Mouse (Mus musculus) urinary bladder, postnatal 14 days (tissue): ENCODE measurements around the gene Cacng5.
A peak's percentile ranks its signal among the peaks of the same experiment; 100 is the strongest.

Source experiments
- DNase-seq: peaks from one replicate; pipeline ENCODE4 v3.0.0; 2021; ENCODE audit warnings: low spot score

Cacng5 gene

DNA sequence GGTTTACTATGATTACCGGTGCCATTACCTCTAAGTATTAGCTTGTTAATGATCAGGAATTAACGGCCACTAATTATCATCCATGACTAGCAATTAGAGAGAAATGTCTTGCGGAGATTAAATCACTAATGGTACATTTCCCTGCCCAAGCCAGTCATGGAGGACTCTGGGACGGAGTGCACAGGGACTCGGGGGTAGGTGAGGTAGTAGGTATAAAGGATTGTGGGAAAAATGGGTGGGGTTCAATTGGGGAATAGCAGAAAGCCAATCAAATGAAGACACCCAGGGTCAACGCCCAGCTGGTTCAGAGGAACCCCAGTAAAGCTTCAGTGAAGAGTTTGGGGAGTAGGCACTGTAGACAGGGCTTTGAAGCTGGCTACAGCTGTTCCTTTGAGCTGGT lies 27.5 kb downstream of the Cacng5 start:
- no peak for DNase-seq

DNA sequence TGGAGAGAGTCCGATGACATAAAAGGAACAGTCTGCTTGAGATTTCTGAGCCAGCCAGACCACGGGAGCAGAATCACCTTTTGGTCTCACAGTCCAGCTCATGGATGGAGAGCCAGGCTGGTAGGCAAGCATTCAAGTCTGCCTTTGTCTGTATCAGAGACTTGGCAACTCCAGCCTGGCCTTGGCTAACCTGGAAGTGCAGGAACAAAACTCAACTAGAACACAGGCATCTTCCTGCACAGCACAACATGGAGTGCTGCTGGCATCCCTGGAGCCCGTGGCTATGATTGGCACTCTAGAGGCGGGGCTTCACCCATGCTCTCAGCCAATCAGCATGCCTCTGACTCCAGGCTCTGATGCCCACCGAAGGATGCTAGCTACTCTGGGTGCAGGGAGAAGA lies 38.0 kb downstream of the Cacng5 start:
- no peak for DNase-seq

GRCm38 (mm10) chr11:107875861-107876494 lies 38.9 kb downstream of the Cacng5 start:
- no peak for DNase-seq

DNA sequence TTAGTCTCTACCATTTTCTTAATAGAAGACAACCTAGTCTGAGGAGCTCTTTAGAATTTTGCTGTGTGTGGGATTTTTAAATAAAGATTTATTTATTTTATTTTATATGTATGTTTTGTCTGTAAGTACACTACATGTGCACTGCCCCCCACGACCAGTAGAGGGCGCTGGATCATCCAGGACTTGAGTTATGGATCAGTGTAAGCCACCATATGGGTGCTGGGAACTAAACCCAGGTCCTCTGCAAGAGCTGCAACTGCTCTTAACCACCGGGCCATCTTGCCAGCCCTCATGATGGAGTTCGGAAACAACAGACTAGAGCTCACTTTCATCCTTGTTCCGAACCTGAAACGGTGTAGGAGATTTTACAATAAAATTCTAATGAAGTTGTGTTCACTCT lies 42.1 kb downstream of the Cacng5 start:
- DNase-seq, result no peak

DNA sequence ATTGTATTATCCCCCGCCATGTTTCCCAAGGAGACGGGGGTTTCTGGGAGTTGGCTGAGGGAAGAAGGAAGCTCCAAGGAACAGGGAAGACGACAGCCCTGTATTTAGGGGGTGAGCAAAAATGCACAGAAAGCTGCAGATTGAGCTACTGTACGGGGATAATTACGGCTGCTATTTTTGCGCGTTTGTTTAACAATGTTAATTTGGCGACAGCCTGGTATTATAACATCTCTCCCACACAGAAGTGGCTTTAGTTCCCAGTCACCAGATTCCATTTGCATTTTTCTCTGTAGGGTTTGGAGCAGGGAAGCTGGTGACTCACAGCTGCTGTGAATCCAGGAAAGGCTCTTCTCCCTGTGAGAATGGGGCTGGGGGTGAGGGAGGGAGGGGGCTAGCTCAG lies 47.3 kb downstream of the Cacng5 start:
- DNase-seq, result no peak

- DNase-seq, result peak; percentile 65
Observed at GRCm38 (mm10) chr11:107865128-107865527, 49.7 kb downstream of the Cacng5 start.

GRCm38 (mm10) chr11:107864024-107864423 lies 50.8 kb downstream of the Cacng5 start:
- peak; percentile 71 for DNase-seq

DNA sequence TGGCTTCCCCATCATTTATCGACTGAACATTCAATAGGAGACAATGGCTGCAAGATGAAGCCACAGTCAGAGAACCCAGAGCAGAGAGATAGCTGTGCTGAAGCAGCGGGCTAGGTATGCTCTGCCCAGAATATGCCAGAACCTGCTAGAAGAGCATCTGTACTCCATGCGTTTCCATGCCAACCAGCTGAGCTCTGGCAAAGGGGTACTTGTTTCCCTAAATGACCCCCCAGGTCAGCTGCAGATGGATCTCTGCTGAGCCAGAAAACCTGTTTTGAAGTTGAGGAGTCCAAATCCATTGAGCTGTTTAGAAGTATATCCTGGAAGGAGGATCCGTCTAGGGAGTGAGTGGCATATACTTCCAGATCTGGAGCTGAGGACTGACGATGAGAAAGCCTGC lies 53.1 kb downstream of the Cacng5 start:
- no peak for DNase-seq

DNA sequence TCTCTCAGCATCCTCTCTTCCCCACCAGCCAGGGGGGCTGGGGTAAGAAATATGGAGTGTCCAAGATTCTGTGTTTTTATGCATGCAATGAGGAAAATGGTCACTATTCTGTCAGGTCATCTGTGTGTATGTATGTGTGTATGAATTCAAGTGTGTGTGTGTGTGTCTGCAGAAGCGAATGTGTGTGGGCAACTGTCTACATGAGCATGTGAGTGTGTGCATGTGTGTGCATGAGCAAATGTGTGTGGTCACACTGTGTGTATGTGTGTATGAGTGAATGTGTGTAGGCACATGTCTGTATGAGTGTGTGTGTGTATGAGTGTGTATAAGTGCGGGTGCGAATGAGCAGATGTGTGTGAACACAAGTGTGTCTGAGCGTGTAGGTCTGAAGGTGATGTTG lies 55.0 kb downstream of the Cacng5 start:
- no peak for DNase-seq

DNA sequence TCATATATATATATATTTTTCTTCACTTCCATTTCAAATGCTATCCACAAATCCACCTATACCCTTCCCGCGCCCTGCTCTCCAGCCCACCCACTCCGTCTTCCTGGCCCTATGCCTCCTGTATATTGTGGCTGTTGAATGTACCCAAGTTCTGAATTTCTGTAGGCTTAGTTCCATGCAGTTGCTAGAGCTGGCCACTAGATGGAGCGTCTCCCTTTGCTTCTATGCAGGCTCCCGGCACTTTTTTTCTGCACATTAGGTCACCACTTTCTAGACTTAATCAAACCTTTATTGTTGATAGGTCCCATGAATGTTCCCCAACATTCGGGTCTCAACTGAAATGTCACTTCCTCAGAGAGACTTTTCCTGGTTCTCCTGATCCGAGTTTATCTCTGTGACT lies 55.6 kb downstream of the Cacng5 start:
- DNase-seq, result peak; percentile 23

GRCm38 (mm10) chr11:107853088-107853487 lies 61.8 kb downstream of the Cacng5 start:
- DNase-seq, result peak; percentile 57

DNA sequence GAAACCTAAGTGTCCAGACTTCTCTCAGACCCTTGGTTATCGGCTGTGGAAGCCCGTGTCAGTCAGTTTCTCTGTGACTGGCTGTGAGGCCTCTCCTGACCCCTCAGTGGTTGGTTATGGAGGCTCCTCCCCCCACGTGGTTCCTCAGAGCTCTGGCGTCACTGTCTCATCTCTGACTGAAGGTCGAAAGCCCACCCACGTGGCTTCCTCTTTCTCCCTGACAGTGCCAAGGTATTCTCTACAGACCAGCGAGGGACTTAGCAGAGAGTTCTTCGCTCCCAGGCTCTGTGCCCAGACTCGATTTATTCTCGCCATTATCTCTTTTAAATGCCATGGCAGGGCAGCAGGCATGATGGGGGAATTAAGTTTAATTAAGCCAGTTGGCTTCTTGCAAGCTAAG lies 65.2 kb downstream of the Cacng5 start:
- no peak for DNase-seq

DNA sequence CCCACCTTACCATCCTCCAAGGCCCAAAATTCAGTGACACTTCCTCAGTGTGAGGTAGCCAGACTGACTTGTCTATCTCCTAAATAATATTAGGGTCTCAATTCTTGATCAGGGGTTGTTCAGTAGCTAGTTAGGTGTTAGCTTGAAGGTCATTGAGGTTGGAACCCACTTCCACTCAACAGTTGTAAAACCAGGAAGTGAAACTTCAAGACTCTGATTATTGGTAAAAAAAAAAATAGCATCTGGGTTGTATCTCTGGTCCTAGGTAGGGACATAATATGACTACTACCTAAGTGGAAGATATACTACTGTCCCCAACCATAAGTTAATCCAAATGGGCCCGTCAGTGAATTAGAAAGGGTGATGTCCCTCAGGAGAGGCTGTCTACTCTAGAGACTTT lies 70.7 kb downstream of the Cacng5 start:
- no peak for DNase-seq

DNA sequence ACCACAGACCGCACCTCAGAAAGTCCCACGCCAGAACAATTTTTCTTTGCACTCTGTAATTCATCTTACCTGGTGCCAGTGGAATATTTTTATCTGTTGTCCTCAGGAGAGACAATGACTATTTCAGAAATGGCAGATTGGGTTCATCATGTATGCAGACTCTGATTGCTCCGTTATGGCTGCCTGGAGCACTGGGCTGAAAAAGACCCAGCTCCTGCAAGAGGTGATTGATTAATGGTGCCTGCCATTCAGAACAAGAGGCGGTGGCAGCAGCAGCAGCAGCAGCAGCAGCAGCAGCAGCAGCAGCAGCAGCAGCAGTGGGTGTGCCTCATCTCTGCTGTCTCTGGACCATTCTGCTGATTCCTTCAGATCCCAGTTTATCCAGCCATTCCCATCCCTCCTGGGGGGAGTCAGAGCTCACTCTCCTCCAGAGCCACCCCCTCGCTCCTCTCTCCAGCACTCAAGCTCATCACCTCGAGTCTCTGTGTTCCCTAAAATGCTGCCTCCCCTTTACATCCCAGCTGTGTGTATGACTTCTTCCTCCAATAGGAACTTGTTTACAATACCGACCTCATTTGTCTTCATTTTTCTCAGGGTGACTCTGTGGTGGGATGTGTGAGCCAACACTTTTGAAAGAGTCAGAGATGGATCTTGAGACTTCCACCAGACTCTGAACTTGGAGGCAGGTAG lies 81.4 kb downstream of the Cacng5 start:
- DNase-seq, result no peak
